Mouse (Mus musculus) heart, embryonic 12.5 days (tissue): ENCODE results near the gene Ptpn4. TPM values are rescaled to one million over a fixed set of nuclear protein-coding genes. Genes with fewer than 3 reads are reported as not detected.

Experiments used
- ATAC-seq: fragments of 200-750 bp; cut with Nextera tagmentation; 2 replicates; pipeline ENCODE4 v1.8.0; 2017; ENCODE audit warnings: moderate TSS enrichment, moderate library complexity; ENCODE audit not compliant: insufficient number of reproducible peaks, low FRiP score
- H3K27ac ChIP-seq: fragments of 300-500 bp; sonication (generic); 2 replicates; pipeline ENCODE4 v1.5.1; 2016; ENCODE audit warnings: mild to moderate bottlenecking, moderate library complexity; ENCODE audit not compliant: poor library complexity, severe bottlenecking
- H3K27me3 ChIP-seq: fragments of 300-500 bp; sonication (generic); replicated peaks from 2 replicates; pipeline ENCODE4 v1.6.1; 2016; ENCODE audit warnings: mild to moderate bottlenecking, moderate library complexity
- H3K36me3 ChIP-seq: fragments of 300-500 bp; sonication (generic); 2 replicates; pipeline ENCODE4 v1.6.1; 2016; ENCODE audit warnings: mild to moderate bottlenecking, moderate library complexity
- H3K4me1 ChIP-seq: fragments of 300-500 bp; sonication (generic); replicated peaks from 2 replicates; pipeline ENCODE4 v1.6.1; 2016; ENCODE audit warnings: mild to moderate bottlenecking
- H3K4me2 ChIP-seq: fragments of 300-500 bp; sonication (generic); 2 replicates; pipeline ENCODE4 v1.6.1; 2016; ENCODE audit warnings: mild to moderate bottlenecking, moderate library complexity
- H3K4me3 ChIP-seq: fragments of 300-500 bp; sonication (generic); 2 replicates; pipeline ENCODE4 v1.5.1; 2016; ENCODE audit warnings: mild to moderate bottlenecking
- H3K9ac ChIP-seq: fragments of 300-500 bp; sonication (generic); 2 replicates; pipeline ENCODE4 v1.6.1; 2016; ENCODE audit warnings: mild to moderate bottlenecking, moderate library complexity
- H3K9me3 ChIP-seq: fragments of 300-500 bp; sonication (generic); replicated peaks from 2 replicates; pipeline ENCODE4 v1.6.1; 2016; ENCODE audit warnings: mild to moderate bottlenecking, moderate library complexity
- WGBS: fragments of 180-500 bp; shearing (Covaris S2); methylation state at CpG from one replicate; pipeline ENCODE4 v1.1.7; 2016; 5-methylcytosine and 5-hydroxymethylcytosine counted together
- polyA plus RNA-seq: library from polyadenylated mRNA; unstranded; fragments of >200 nt; fragmentation: Nextera tagmentation; extraction: Ambion mirVana; gene quantifications from 2 replicates; pipeline ENCODE4 v1.2.1, GENCODE M21; 2016

Gene Ptpn4
- polyA plus RNA-seq, 1 experiment from 2014 or later: 7.5 TPM

DNA sequence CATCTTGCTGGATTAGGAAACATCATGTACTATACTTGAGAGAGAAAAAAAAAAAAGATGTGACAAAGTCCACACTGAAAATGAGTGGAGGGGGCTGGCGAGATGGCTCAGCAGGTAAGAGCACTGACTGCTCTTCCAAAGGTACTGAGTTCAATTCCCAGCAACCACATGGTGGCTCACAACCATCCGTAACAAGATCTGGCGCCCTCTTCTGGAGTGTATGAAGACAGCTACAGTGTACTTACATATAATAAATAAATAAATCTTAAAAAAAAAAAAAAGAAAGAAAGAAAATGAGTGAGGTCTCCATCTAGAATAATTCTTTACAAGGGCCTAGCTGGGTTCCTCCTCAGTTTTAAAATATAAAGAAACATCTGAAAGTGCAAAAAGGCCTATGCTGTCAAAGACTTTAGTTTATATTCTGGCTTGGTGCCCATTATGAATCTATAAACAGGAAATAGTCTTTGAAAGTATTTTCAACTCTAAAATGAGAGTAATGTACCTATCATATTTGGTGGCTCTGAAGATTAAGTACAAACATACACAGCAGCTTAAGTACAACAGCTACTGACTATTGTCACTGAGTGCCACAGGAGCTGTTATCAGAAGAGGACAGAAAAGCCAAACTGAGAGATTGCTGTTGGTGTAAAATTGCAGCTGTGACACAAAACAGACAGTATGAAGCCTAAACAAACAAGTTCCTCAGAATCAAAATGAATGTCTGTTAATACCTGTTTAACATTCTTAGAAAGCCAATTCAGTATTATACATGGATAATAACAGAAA, 151.4 kb downstream of the Ptpn4 start:
- Histone ChIP-seq H3K4me2 (no peak overlapping the region), H3K27ac (no peak overlapping the region)
- 86% methylated on average over 3 of the region's 3 CpGs for WGBS

DNA sequence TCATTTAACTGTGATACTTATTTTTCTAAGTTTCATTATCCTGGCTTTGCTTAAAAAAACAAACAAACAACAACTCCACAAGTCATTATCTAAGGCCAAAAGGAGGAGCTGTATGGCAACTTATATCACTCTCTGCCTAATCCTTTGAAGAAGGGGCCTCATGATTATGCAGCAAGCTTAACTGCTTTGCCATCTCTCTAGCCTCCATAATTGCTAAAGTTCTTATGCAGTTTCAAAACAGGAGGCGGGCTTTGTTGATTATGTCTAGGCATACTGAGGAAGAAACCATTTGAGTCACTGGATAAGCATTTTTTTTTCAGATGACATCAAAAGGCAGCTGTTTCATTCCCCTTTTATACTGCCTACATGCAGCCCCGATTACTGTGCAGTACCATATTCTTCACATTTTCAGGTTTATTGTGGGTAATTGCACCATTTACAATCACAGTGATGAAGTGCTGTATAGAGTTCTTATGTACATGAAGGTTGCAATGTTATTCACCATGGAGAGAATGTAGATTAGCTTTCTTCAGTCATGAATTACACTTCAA, 155.7 kb downstream of the Ptpn4 start:
- Histone ChIP-seq H3K4me3 (no peak overlapping the region), H3K36me3 (peaks cover 15% of the 10 kb centered on the region), H3K9ac (no peak overlapping the region), H3K4me1 (no peaks in the 10 kb centered on the region), H3K4me2 (no peak overlapping the region), H3K27me3 (no peaks in the 10 kb centered on the region), H3K27ac (no peak overlapping the region), H3K9me3 (no peaks in the 10 kb centered on the region)
- ATAC-seq: no peak
- WGBS: 83% methylated on average over 2 of the region's 2 CpGs

More for the DNA sequence above, 151.4 kb downstream of the Ptpn4 start:
- H3K9ac ChIP-seq: no peak overlapping the region
- H3K4me3 ChIP-seq: no peak overlapping the region
- H3K9me3 ChIP-seq: no peaks in the 10 kb centered on the region
- H3K27me3 ChIP-seq: no peaks in the 10 kb centered on the region
- H3K36me3 ChIP-seq: peaks cover 14% of the 10 kb centered on the region
- no peaks in the 10 kb centered on the region for H3K4me1 ChIP-seq
- no peak for ATAC-seq

DNA sequence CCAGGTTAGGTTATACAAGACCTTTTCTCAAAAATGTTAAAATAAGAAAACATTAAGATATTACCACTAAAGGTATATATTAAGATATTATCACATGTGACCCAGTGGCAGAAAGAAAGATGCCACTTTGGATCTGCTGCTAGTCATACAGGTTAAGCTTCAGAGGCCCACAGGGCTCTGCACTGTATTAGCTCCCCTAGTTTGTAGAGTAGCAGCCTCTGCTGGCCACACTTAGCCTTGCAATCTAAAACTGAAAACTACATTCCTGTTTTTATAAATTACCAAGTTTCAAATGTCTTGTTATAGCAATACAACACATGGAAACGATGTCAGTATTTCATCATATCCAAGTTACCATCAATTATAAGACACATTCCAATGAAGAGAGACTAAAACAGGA, 162.4 kb downstream of the Ptpn4 start:
- Histone ChIP-seq H3K4me1 (no peaks in the 10 kb centered on the region), H3K27ac (no peak overlapping the region), H3K9ac (no peak overlapping the region), H3K27me3 (no peaks in the 10 kb centered on the region), H3K36me3 (peaks cover 11% of the 10 kb centered on the region), H3K4me3 (no peak overlapping the region), H3K4me2 (no peak overlapping the region), H3K9me3 (no peaks in the 10 kb centered on the region)
- no peak for ATAC-seq
- WGBS: 63% methylated on average over 1 of the region's 1 CpGs

DNA sequence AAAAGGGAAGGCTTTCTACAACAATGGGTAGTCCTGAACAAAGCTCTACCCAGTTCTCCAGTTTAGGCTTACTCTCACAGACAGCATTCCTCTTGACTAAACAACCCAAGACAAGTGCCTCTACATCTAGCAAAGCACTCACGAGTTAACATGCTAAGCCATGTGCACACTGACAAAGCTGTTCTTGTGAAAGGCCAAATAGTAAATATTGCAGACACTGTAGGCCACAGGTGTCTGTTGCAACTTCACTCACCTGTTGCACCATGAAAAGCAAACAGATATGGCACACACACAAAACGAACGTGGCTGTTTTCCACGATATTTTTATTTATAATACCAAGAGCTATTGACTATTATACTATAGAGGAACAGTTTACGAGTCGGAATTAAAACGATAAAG, 170.5 kb downstream of the Ptpn4 start:
- peaks cover 11% of the 10 kb centered on the region for H3K36me3 ChIP-seq
- ATAC-seq: no peak
- H3K9ac ChIP-seq: no peak overlapping the region
- no peaks in the 10 kb centered on the region for H3K9me3 ChIP-seq
- no peak overlapping the region for H3K4me2 ChIP-seq
- no peaks in the 10 kb centered on the region for H3K4me1 ChIP-seq
- WGBS: 88% methylated on average over 7 of the region's 7 CpGs
- no peak overlapping the region for H3K4me3 ChIP-seq
- H3K27ac ChIP-seq: no peak overlapping the region
- H3K27me3 ChIP-seq: no peaks in the 10 kb centered on the region

DNA sequence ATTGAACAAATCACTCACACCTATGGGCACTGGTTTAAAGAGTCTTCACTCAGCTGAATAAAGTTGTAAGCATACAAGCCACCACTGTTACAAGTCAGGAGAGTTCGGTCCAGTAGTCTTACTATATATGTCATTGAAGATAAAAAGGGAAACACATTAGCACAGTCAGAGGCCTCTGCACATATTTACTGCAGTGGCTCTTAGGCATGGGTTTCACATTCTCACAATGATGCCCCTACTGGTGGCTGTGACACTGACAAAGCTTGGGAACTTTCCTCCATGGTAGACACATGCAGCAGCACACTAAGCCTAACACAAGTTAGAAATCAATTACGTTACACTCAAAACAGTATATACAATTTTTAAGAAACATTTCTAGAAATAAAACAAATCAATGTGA, 183.1 kb downstream of the Ptpn4 start:
- 81% methylated on average over 2 of the region's 2 CpGs for WGBS
- no peaks in the 10 kb centered on the region for H3K9me3 ChIP-seq

DNA sequence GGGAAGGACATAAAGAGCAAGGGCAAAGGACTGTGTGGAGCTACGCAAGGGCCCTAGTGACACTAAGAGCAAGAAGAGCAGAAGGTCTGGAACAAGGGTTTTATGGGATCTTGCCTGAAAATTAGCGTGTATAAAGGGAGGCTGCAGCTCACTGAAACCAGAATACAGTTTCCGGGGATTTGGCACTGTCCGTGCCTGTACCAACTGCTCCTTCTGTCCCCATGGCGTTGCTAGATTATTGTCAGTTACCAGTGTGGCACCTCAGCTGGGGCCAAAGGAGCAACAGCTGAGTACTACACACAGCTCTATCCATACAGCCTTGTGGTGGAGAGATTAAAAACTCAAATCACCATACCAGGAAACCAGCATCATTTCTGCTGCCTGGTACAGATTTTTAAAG, 187.0 kb downstream of the Ptpn4 start:
- Histone ChIP-seq H3K4me1 (peaks cover 23% of the 10 kb centered on the region), H3K4me3 (no peak overlapping the region), H3K9ac (no peak overlapping the region), H3K36me3 (peaks cover 7% of the 10 kb centered on the region; the same call in 1 of the 2 replicates), H3K9me3 (no peaks in the 10 kb centered on the region), H3K4me2 (no peak overlapping the region), H3K27ac (no peak overlapping the region), H3K27me3 (no peaks in the 10 kb centered on the region)
- no peak for ATAC-seq
- 76% methylated on average over 5 of the region's 5 CpGs for WGBS

More for the DNA sequence above, 183.1 kb downstream of the Ptpn4 start:
- Histone ChIP-seq H3K27ac (no peak overlapping the region), H3K27me3 (no peaks in the 10 kb centered on the region), H3K4me2 (no peak overlapping the region), H3K36me3 (peaks cover 10% of the 10 kb centered on the region), H3K9ac (no peak overlapping the region), H3K4me1 (peaks cover 12% of the 10 kb centered on the region), H3K4me3 (no peak overlapping the region)
- ATAC-seq: no peak

DNA sequence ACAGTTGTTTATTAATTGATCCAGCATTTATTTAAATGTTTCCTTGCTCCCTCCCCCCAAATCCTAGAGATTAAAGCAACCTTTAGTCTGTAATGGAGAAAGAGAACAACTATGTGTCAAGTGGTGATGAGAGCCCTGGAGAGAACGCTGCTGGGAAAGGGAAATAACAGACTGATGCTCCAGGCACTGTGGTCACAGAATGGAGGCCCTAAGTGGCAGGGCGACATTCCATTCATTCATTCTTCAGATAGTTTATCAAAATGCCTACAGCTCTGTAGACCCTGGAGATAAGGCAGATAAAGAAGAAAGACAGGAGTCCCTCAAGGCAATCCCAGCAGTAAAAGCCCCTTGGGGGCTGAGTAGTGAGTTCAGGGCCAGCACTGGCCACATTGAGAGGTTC, 187.8 kb downstream of the Ptpn4 start:
- Histone ChIP-seq H3K9me3 (no peaks in the 10 kb centered on the region), H3K36me3 (peaks cover 7% of the 10 kb centered on the region; the same call in 1 of the 2 replicates), H3K4me3 (no peak overlapping the region), H3K4me1 (peaks cover 23% of the 10 kb centered on the region), H3K4me2 (no peak overlapping the region), H3K9ac (no peak overlapping the region), H3K27ac (no peak overlapping the region), H3K27me3 (no peaks in the 10 kb centered on the region)
- no peak for ATAC-seq
- 8% methylated on average over 2 of the region's 2 CpGs for WGBS

DNA sequence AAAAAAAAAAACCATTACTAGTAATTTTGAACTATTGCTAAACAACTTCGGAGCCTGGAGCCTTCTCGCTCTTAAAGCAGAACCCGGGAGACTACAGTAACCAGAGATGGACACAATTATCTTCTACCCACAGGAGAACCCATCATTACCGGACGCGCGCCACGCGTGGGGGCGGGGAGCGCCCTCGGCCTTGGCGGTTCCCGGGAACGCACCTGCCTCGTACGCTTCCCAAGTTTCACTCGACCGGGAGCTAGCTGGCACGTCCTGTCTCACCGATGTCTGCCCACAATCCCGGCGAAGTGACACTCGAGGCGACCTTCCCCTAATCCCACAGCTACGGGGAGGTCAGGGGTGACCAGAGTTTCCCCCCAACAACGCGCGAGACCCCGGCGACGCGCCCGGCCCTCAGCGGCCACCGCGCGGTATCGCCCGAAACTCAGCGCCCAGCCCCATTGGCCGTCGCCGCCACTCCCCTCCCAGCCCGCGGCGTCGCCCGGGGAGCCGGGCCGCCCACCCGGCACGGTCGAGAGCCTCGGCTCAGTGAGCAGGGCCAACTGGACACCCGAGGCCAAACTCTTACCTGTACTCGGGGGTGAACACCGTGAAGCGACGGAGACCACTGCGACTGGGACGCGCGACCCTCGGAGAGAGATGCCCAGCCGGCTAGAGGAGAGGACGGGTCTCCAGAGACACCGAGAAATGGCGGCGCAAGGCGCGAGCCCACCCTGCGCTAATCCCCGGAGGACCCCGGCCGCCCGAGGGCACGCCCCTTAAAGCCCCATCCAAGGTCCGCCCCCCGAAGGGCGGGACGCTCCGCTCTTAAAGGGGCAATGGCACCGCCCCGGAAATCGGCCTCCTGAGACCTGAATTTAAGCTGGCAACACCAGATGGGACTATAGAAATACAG, 189.0 kb downstream of the Ptpn4 start, which contains the start of gene Epb41l5:
Gene Epb41l5 (minus strand): TSS at position 796 of the 907 bp plus-strand sequence.
- ATAC-seq: peak; percentile 94
- peaks cover 5% of the 10 kb centered on the region; the same call in 1 of the 2 replicates for H3K36me3 ChIP-seq
- H3K4me1 ChIP-seq: peaks cover 23% of the 10 kb centered on the region
- H3K27me3 ChIP-seq: no peaks in the 10 kb centered on the region
- peak within 1 kb of the TSS; percentile 78 for H3K4me2 ChIP-seq
- peak within 1 kb of the TSS; percentile 87 for H3K4me3 ChIP-seq
- under 1% methylated on average over 86 of the region's 86 CpGs for WGBS
- H3K27ac ChIP-seq: peak within 1 kb of the TSS; percentile 88
- H3K9ac ChIP-seq: peak within 1 kb of the TSS; percentile 81
- H3K9me3 ChIP-seq: no peaks in the 10 kb centered on the region

DNA sequence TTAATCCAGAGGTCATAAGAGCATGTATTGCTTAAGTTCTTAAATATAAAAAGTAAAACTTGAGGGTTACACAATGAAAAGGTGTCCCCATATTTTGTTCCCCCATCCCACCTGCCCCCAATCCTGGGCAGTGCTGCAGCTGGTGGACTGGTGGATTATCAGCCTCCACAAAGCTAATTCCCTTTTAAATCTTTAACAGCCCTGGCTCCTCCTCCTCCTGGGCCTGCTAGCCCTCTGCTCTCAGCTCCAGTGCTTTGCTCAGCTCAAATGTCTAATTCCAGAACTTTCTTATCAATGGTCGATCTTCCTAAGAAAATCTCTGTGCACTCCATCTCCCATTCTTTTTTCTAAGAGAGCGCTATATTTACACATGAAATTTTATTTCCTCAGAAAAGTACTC, 191.1 kb downstream of the Ptpn4 start:
- WGBS: 65% methylated on average over 2 of the region's 2 CpGs
- Histone ChIP-seq H3K9me3 (no peaks in the 10 kb centered on the region), H3K27ac (no peak overlapping the region), H3K4me2 (no peak overlapping the region), H3K36me3 (peaks cover 5% of the 10 kb centered on the region), H3K27me3 (no peaks in the 10 kb centered on the region), H3K4me3 (no peak overlapping the region), H3K9ac (no peak overlapping the region), H3K4me1 (peaks cover 31% of the 10 kb centered on the region)
- ATAC-seq: no peak

DNA sequence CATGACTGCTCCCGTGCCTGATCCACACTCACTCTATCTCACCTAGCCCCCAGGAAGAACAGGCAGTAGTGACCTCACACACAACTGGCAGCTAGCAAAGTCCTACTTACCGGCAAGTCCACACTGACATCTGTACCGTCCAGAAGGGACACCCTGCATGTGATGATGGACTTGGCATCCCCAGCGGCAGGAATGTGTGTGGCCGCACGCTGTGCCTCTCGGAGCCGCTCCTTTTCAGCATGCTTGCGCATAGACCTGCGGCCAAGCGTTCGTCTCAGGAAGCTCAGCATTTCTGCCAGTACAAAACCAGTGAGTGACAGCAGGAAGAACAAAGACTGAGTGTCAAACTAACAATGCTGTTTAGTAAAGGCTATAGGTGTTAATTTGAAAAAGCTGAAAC, 195.0 kb downstream of the Ptpn4 start:
- Histone ChIP-seq H3K9me3 (no peaks in the 10 kb centered on the region), H3K4me1 (peaks cover 16% of the 10 kb centered on the region), H3K27ac (no peak overlapping the region), H3K9ac (no peak overlapping the region), H3K4me3 (no peak overlapping the region), H3K27me3 (no peaks in the 10 kb centered on the region), H3K36me3 (peaks cover 5% of the 10 kb centered on the region), H3K4me2 (no peak overlapping the region)
- peak; percentile 64 for ATAC-seq
- WGBS: 39% methylated on average over 12 of the region's 12 CpGs
